Mouse (Mus musculus) embryo, embryonic 10.5 days (tissue): ENCODE results near the gene Adgrl4.

ENCODE experiments used
- DNase-seq: peaks from one replicate; pipeline ENCODE4 v3.0.0-alpha.2; 2015; ENCODE audit warnings: low spot score

The Adgrl4 gene

GRCm38 (mm10) chr3:151437693-151438092, at the start of gene Adgrl4:
Gene Adgrl4, plus strand, starts transcription at chr3:151437887.
- DNase-seq, result peak; percentile 46

DNA sequence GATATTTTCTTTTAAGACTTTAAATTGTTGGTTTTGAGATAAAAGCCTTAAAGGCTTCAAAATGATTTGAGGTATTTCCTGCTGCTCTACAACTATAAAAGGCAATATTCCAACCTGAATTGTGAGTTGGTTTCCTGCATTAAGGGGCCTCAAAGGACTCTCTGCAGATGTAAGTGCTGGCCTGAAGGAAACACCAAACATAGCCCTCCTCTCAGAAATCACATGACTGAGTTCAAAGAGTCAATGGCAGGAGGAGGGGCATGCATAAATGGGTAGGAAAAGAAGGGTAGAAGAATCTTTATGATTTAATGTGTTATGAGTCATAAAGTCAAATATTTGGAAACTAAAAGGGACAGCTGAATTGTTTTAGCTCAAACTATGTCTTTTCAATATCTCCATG, 46.8 kb upstream of the Adgrl4 start:
- DNase-seq, result no peak

DNA sequence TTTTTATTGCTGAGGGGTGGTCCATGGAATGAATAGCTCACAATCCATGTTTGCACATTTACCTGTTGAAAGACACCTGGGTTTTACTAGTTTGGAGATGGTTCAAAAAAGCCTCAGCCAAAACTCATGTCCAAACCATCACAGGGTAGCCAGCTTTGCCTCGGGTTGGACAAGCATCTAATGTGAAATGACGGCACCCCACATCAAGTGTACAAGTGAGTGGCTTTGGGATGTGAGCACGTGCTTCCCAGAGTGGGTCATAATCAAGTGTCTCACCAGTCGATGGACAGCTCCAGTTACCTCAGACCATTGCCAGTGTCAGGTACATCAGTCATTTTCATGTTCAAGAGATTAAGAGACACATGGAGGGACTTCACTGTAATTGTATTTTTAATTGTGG, 44.8 kb upstream of the Adgrl4 start:
- DNase-seq, result no peak

GRCm38 (mm10) chr3:151393330-151393729, 44.4 kb upstream of the Adgrl4 start:
- DNase-seq, result no peak

GRCm38 (mm10) chr3:151399270-151399669, 38.4 kb upstream of the Adgrl4 start:
- no peak for DNase-seq

DNA sequence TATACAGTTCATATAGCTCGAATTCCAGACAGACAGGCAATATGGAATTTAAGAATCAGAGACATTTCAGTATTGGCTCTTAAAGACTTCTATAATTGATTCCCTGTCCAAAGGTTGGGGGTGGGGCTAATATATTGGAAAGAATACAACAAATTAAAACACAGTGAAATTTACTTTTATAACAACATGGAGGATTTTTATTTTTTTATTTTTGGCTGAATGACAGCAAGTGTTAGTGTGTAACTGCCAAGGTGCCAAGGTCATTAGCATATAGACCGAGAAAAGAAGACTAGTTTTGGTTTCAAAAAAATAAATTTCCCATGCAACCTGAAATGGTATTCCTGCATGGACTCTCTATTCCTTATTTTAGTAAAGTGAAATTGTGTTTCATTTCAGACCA, 26.7 kb upstream of the Adgrl4 start:
- DNase-seq, result no peak

GRCm38 (mm10) chr3:151411488-151411887, 26.2 kb upstream of the Adgrl4 start:
- DNase-seq, result no peak

- no peak for DNase-seq
Observed at GRCm38 (mm10) chr3:151416931-151417330, 20.8 kb upstream of the Adgrl4 start.

GRCm38 (mm10) chr3:151417688-151418572, 19.8 kb upstream of the Adgrl4 start:
- peak; percentile 7 for DNase-seq

- no peak for DNase-seq
Observed at GRCm38 (mm10) chr3:151424326-151425207, 13.1 kb upstream of the Adgrl4 start.

DNA sequence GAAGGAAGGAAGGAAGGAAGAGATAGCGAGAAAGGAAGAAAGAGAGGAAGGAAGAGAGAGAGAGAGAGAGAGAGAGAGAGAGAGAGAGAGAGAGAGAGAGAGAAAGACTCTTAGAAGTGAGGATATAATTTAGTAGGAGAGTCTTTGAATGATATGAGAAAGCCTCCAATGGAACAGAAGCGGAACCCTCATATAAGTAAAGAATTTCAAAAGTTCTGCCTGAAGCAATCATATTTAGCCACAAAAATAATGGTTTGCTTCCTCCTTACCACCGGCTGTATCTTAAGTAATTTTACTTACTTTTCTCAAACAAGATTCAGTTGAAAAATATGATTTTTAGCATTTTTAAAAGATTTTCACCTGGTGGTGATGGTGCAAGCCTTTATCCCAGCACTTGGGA, 7.6 kb upstream of the Adgrl4 start:
- DNase-seq, result no peak

DNA sequence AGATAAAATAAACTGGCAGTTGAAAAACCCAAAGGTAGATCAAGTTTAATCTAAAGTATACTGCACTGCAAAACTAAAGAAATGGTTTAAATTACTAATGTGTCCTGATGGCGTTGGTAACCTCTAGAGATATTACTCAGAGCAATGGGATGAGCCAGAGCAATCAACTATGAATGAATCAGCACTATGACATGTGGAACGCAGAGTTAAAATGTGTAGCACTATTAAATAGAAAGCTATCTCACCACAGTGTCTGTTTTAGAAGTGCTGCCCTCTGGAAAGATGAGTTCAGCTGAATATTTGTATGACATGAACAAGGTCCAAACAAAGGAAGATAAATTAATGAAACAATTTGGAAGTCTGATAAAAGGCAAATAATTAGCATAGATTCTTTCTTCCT, 6.2 kb upstream of the Adgrl4 start:
- DNase-seq, result no peak

DNA sequence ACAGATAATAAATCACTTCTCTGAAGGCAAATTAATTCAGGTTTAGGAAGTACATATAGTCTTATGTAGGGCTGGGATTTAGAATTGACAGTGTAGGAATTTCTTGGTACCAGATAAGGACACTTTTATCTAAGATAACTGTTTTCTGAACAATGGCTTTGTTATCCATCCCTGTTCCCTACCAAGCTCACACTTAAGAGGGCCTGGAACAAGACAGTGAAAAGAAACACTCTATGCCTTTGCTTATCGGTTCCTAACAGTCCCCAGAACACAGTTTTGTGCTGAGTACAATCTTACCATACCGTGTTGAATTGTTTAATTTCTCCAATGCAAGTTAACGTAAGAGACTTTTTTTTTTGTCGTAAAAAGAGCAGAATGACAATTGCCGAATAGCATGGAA, 677 bp downstream of the Adgrl4 start:
- no peak for DNase-seq

- DNase-seq, result no peak
Observed at GRCm38 (mm10) chr3:151439976-151440375, 2.3 kb downstream of the Adgrl4 start.

DNA sequence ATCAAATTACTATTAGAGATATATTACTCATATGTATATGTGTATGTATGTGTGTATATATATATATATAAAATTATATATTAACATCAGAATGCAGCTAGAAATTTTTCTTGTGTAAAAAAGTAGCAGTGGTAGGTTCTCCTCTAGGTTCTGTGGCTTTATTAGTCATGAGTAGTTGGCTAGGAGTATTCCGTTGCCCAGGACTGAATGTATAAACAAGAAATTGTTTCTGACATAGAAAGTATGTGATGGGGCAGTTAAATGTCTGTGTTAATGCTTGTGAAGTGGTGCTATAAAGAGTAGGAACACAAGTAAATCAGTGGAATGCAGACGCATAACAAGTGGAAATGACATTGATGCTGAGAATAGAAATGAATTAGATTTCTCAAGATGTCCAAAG, 4.3 kb downstream of the Adgrl4 start:
- DNase-seq, result no peak

DNA sequence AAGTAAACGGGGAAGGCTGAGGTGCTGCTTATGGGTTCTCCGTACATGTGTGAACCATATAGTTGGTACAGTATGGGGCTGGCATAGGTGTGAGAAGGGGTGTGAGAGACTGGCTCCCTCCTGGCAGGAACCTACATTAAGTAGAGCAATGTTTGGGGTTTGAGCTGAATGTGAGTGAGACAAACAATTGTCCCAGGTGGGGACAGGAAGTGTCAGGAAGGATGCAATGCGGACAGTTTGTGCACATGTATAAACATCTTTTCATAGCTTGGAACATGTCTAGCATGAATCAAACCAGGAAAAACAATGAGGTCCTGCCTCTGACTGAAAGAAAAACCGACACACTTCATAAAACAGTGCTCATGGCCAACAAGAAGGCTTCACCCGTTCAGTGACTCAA, 5.8 kb downstream of the Adgrl4 start:
- no peak for DNase-seq

DNA sequence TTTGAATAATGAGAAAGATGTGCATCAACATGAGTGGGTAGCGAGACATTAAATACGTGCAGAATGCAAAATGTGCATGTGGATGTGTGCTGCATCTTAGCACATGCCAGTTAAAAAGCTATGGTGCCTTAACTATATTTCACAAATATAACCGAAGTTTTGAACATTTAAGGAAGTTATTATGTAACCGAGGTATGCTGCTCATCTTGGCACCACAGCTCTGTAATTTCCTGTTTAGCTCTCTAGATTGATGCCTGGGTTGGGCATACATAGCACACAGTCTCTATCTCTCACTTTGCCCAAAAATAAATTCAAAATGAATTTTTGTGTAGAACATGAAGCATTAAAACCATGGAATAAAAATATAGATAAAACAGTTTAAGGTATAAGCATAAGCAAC, 6.6 kb downstream of the Adgrl4 start:
- DNase-seq, result no peak

- DNase-seq, result no peak
Observed at GRCm38 (mm10) chr3:151445936-151446335, 8.2 kb downstream of the Adgrl4 start.

- DNase-seq, result no peak
Observed at GRCm38 (mm10) chr3:151454985-151455701, 17.5 kb downstream of the Adgrl4 start.

DNA sequence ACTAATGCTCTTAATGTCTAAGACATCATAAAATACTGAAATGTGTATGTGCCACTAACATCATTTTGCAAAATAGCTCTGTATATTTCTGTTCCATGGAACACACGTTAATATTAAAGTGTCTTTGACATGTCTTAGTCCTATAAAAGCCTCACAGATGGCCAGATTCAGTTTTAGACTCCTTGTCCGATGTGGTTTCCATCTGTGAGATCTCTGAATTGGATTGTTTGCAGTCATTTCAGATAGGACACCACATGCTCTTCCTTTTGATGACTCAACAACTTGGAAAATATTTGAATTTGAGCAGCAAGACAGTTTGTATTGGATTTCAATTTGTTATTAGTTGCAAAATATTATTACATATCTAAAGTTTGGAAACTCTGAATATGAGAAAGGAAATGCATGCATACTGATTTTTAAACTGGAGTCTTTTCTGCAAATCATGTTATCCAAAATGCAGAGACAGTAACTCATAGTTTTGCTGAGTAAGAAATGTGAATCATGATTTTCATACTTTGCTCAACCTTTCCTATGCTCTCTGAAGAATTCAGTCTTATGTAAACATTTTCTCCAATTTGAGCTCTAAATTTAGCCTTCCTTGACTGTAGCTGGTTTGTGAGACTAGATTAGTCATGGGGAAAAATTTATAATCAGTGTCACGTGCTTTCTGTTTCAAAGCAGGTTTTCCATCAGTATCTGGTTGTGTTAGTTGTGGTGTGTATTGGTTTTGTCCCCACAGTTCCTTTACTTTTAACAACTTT, 21.9 kb downstream of the Adgrl4 start:
- no peak for DNase-seq

DNA sequence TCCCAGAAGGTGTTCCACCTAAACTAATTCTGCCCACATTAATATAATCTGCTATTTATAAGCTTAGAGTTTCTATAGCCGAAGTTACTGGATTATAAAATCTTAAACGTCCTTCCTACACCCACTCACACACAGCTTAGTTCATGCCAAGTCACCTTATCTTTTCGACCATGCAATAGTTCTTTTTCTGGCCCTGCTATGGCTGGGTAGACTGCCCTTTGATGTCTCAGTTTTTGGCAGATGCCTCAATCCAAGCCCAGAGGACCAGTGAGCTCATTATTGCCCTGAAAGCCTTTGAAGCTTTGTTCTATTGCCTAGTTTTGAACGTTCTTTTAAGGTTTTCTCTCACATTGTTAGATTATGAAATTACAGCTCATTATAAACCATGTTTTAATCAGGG, 27.5 kb downstream of the Adgrl4 start:
- no peak for DNase-seq

- no peak for DNase-seq
Observed at GRCm38 (mm10) chr3:151488853-151489252, 51.2 kb downstream of the Adgrl4 start.
